Mouse (Mus musculus): ENCODE results near the gene Stk38l. TPM values are rescaled to one million over a fixed set of nuclear protein-coding genes. Genes with fewer than 3 reads are reported as not detected.

The Stk38l gene
- total RNA-seq, 2 experiments from 2014 or later = 14.9 to 15.8 TPM

- DNase-seq = no peak
- intact Hi-C loops (cut with DNase I) = loop anchor here (5.0 to 10.0 kb wide), 2 partner anchors 292 to 1129 kb away; no protein-coding TSS in a partner anchor
Observed at GRCm38 (mm10) chr6:146825487-146825773, 100.6 kb downstream of the Stk38l start.

Other genes starting within 250 kb of the Stk38l start
- 10 to 100 TPM; 30.1 to 34.3 TPM for gene Itpr2, start 222.8 kb upstream of the Stk38l start, total RNA-seq (2021)
- gene Fgfr1op2, start 147.8 kb upstream of the Stk38l start, total RNA-seq (2021) = 10 to 100 TPM; 56.4 to 61.4 TPM
- 10 to 100 TPM; 20.7 to 24.2 TPM for gene Ints13, start 147.2 kb upstream of the Stk38l start, total RNA-seq (2021)
- 10 to 100 TPM; 51.3 to 55.2 TPM for gene Med21, start 82.4 kb upstream of the Stk38l start, total RNA-seq (2021)
- 10 to 100 TPM; 18.1 to 19.9 TPM for gene Tm7sf3, start 82.2 kb upstream of the Stk38l start, total RNA-seq (2021)
- 1 to 10 TPM; 1.4 to 2.5 TPM for gene Arntl2, start 71.1 kb downstream of the Stk38l start, total RNA-seq (2021)
- 1 to 10 TPM; 1.3 to 1.4 TPM for gene Smco2, start 125.1 kb downstream of the Stk38l start, total RNA-seq (2021)
- 10 to 100 TPM; 80.7 to 89.8 TPM for gene Ppfibp1, start 163.5 kb downstream of the Stk38l start, total RNA-seq (2021)
- gene 1700034J05Rik, start 229.4 kb downstream of the Stk38l start, total RNA-seq (2021) = not detected